Mouse (Mus musculus): ENCODE results near the gene Dtnb. TPM values are rescaled to one million over a fixed set of nuclear protein-coding genes. Genes with fewer than 3 reads are reported as not detected.
"Not testable (repeated sequence)": the region's sequence is repeated elsewhere in the genome, so short reads cannot be mapped to it uniquely, and the experiment has no call there.

The Dtnb gene
- total RNA-seq, 2 experiments from 2014 or later: 124 to 136 TPM

- no peak for DNase-seq (ENCODE audit: low spot score in 2 of 2)
Measured at GRCm38 (mm10) chr12:3657786-3658185, 85.6 kb downstream of the Dtnb start.

GRCm38 (mm10) chr12:3659554-3660311 is 87.6 kb downstream of the Dtnb start:
- no peak for DNase-seq (ENCODE audit: low spot score in 2 of 2)

- DNase-seq (ENCODE audit: low spot score in 2 of 2): peak; percentile 38 to 42
Measured at GRCm38 (mm10) chr12:3660985-3661635, 88.9 kb downstream of the Dtnb start.

- DNase-seq (ENCODE audit: low spot score in 2 of 2): no peak
Measured at GRCm38 (mm10) chr12:3662660-3663059, 90.5 kb downstream of the Dtnb start.

- no peak for DNase-seq (ENCODE audit: low spot score in 2 of 2)
Measured at GRCm38 (mm10) chr12:3663386-3663785, 91.2 kb downstream of the Dtnb start.

GRCm38 (mm10) chr12:3669971-3670381 is 97.8 kb downstream of the Dtnb start:
- no peak for DNase-seq (ENCODE audit: low spot score in 2 of 2)

- DNase-seq (ENCODE audit: low spot score in 2 of 2): no peak
Measured at GRCm38 (mm10) chr12:3671117-3671516, 98.9 kb downstream of the Dtnb start.

- DNase-seq (ENCODE audit: low spot score in 2 of 2): no peak
Measured at GRCm38 (mm10) chr12:3672786-3673185, 100.6 kb downstream of the Dtnb start.

GRCm38 (mm10) chr12:3673886-3674285 is 101.7 kb downstream of the Dtnb start:
- no peak for DNase-seq (ENCODE audit: low spot score in 2 of 2)

- DNase-seq (ENCODE audit: low spot score in 2 of 2): peak; percentile 83 to 90
Measured at GRCm38 (mm10) chr12:3674913-3675312, 102.7 kb downstream of the Dtnb start.

- no peak for DNase-seq (ENCODE audit: low spot score in 2 of 2)
Measured at GRCm38 (mm10) chr12:3680721-3681120, 108.5 kb downstream of the Dtnb start.

- DNase-seq (ENCODE audit: low spot score in 2 of 2): no peak
Measured at GRCm38 (mm10) chr12:3683041-3683440, 110.9 kb downstream of the Dtnb start.

- no peak for DNase-seq (ENCODE audit: low spot score in 2 of 2)
Measured at GRCm38 (mm10) chr12:3686419-3686940, 114.3 kb downstream of the Dtnb start.

GRCm38 (mm10) chr12:3690926-3691529 is 118.8 kb downstream of the Dtnb start:
- DNase-seq (ENCODE audit: low spot score in 2 of 2): not testable (repeated sequence)

- DNase-seq (ENCODE audit: low spot score in 2 of 2): no peak
Measured at GRCm38 (mm10) chr12:3692795-3693392, 120.7 kb downstream of the Dtnb start.

GRCm38 (mm10) chr12:3695741-3696501 is 123.7 kb downstream of the Dtnb start:
- DNase-seq (ENCODE audit: low spot score in 2 of 2): peak in 1 of 2 experiments; percentile 57

- DNase-seq (ENCODE audit: low spot score in 2 of 2): no peak
Measured at GRCm38 (mm10) chr12:3700503-3700902, 128.3 kb downstream of the Dtnb start.

- DNase-seq (ENCODE audit: low spot score in 2 of 2): no peak
Measured at GRCm38 (mm10) chr12:3702903-3703302, 130.7 kb downstream of the Dtnb start.

GRCm38 (mm10) chr12:3719151-3719721 is 147.1 kb downstream of the Dtnb start:
- no peak for DNase-seq (ENCODE audit: low spot score in 2 of 2)

GRCm38 (mm10) chr12:3720527-3720926 is 148.3 kb downstream of the Dtnb start:
- no peak for DNase-seq (ENCODE audit: low spot score in 2 of 2)

All from left cerebral cortex, adult 18-20 months (tissue).